Mouse (Mus musculus) cortical plate, adult 2 months (tissue): ENCODE measurements at regions not wholly inside any gene's neighbourhood (a gene's known extent, or its start where the extent isn't known, plus 50 kb on each side); places are given as distances from the start of the nearest gene placed in this dataset.

Source experiments
- CTCF ChIP-seq: fragments of 200-500 bp; IDR thresholded peaks from 2 replicates; pipeline ENCODE4 v1.5.1; 2011; ENCODE audit warnings: mild to moderate bottlenecking, control low read depth, low read length; ENCODE audit not compliant: insufficient read depth; ENCODE audit errors: extremely low read depth
- POLR2A ChIP-seq: fragments of 200-500 bp; IDR thresholded peaks from 2 replicates; pipeline ENCODE4 v1.6.1; 2011; ENCODE audit warnings: mild to moderate bottlenecking, low read length, control low read depth; ENCODE audit not compliant: insufficient read depth; ENCODE audit errors: extremely low read depth

GRCm38 (mm10) chr13:110942986-110943644 lies 311.7 kb upstream of the Actbl2 start:
- TF ChIP-seq CTCF (no peak), POLR2A (no peak)
